Mouse (Mus musculus) G1E-ER4 (cell line): ENCODE measurements around the gene Slc6a1. TPM values are rescaled to one million over a fixed set of nuclear protein-coding genes. Genes with fewer than 3 reads are reported as not detected.

Source experiments
- GATA1 ChIP-seq: IDR thresholded peaks from one replicate; pipeline ENCODE4 v1.8.0; 2012; ENCODE audit warnings: low read length, inconsistent platforms
- polyA plus RNA-seq: library from polyadenylated mRNA; stranded (reverse); fragments of >175 nt; gene quantifications from 2 replicates; pipeline ENCODE4 v1.2.3, GENCODE M21; 2012

Slc6a1 gene
- polyA plus RNA-seq, 1 experiment, result not detected

GRCm38 (mm10) chr6:114322914-114323313 is 40.5 kb downstream of the Slc6a1 start:
- no peak for TF ChIP-seq GATA1

GRCm38 (mm10) chr6:114324808-114325207 is 42.4 kb downstream of the Slc6a1 start:
- TF ChIP-seq GATA1, result no peak

GRCm38 (mm10) chr6:114329597-114330470 is 47.4 kb downstream of the Slc6a1 start:
- no peak for TF ChIP-seq GATA1

GRCm38 (mm10) chr6:114331926-114332325 is 49.5 kb downstream of the Slc6a1 start:
- no peak for TF ChIP-seq GATA1

GRCm38 (mm10) chr6:114336128-114336943 is 53.9 kb downstream of the Slc6a1 start:
- no peak for TF ChIP-seq GATA1

GRCm38 (mm10) chr6:114336944-114337215 is 54.4 kb downstream of the Slc6a1 start:
- TF ChIP-seq GATA1, result no peak

- TF ChIP-seq GATA1, result no peak
These were observed 61.3 kb downstream of the Slc6a1 start for GRCm38 (mm10) chr6:114343740-114344139.

- TF ChIP-seq GATA1, result no peak
These were observed 62.7 kb downstream of the Slc6a1 start for GRCm38 (mm10) chr6:114345156-114345555.

GRCm38 (mm10) chr6:114347831-114348754 is 65.7 kb downstream of the Slc6a1 start:
- TF ChIP-seq GATA1, result no peak

- no peak for TF ChIP-seq GATA1
These were observed 72.2 kb downstream of the Slc6a1 start for GRCm38 (mm10) chr6:114354635-114355034.

GRCm38 (mm10) chr6:114358171-114358570 is 75.7 kb downstream of the Slc6a1 start:
- TF ChIP-seq GATA1, result no peak

GRCm38 (mm10) chr6:114362355-114362754 is 79.9 kb downstream of the Slc6a1 start:
- TF ChIP-seq GATA1, result no peak

GRCm38 (mm10) chr6:114363740-114364139 is 81.3 kb downstream of the Slc6a1 start:
- TF ChIP-seq GATA1, result no peak

GRCm38 (mm10) chr6:114364734-114365133 is 82.3 kb downstream of the Slc6a1 start:
- TF ChIP-seq GATA1, result no peak

- TF ChIP-seq GATA1, result no peak
These were observed 83.8 kb downstream of the Slc6a1 start for GRCm38 (mm10) chr6:114366191-114366590.

Other genes starting within 250 kb of the Slc6a1 start
- gene Atp2b2, start 240.0 kb upstream of the Slc6a1 start, polyA plus RNA-seq, result not detected in 2 replicates
- gene Slc6a11, start 151.4 kb upstream of the Slc6a1 start, polyA plus RNA-seq, result not detected in 2 replicates
- gene Hrh1, start 115.3 kb downstream of the Slc6a1 start, polyA plus RNA-seq, result not detected in 2 replicates